Mouse (Mus musculus): Measurements from ENCODE around the gene Ehhadh.

- TF ChIP-seq CTCF (IDR thresholded peaks at IDR 0.05; ENCODE audit: borderline replicate concordance, insufficient read depth, low read depth, low read length): no peak
- TF ChIP-seq POLR2A (IDR thresholded peaks at IDR 0.05; ENCODE audit: borderline replicate concordance, insufficient read depth, low read length): no peak
These were observed 7.1 kb upstream of the Ehhadh start for GRCm38 (mm10) chr16:21794697-21795045.
